Mouse (Mus musculus): Measurements from ENCODE around the gene Fzd10.

Fzd10 gene

DNA sequence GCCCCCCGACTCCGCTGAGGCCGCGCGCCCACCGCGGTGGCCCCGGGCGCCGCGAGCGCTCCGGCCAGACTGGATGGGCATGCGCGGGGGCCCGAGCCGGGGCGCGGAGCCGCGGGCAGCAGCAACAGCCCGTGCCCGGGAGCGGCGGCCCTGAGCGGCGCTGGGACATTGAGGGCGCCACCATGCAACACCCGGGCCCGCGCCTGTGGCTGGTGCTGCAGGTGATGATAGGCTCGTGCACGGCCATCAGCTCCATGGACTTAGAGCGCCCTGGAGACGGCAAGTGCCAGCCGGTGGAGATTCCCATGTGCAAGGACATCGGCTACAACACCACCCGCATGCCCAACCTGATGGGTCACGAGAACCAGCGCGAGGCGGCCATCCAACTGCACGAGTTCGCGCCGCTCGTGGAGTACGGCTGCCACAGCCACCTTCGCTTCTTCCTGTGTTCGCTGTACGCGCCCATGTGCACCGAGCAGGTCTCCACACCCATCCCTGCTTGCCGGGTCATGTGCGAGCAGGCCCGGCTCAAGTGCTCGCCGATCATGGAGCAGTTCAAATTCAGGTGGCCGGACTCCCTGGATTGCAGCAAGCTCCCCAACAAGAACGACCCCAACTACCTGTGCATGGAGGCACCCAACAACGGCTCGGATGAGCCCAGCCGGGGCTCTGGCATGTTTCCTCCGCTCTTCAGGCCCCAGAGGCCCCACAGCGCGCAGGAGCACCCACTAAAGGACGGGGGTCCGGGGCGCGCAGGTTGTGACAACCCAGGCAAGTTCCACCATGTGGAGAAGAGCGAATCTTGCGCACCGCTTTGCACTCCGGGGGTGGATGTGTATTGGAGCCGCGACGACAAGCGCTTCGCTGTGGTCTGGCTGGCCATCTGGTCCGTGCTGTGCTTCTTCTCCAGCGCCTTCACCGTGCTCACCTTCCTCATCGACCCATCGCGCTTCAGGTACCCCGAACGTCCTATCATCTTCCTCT lies 684 bp downstream of the Fzd10 start:
- no peak for DNase-seq (ENCODE audit: extremely low spot score, low read depth, low spot score)

- no peak for DNase-seq (ENCODE audit: extremely low spot score, low read depth, low spot score)
Measured at GRCm38 (mm10) chr5:128603693-128604092, 3.0 kb downstream of the Fzd10 start.

- DNase-seq (ENCODE audit: extremely low spot score, low read depth, low spot score) = no peak
Measured at GRCm38 (mm10) chr5:128606596-128606995, 6.0 kb downstream of the Fzd10 start.

- DNase-seq (ENCODE audit: extremely low spot score, low read depth, low spot score) = no peak
Measured at GRCm38 (mm10) chr5:128609091-128609490, 8.4 kb downstream of the Fzd10 start.

- no peak for DNase-seq (ENCODE audit: extremely low spot score, low read depth, low spot score)
Measured at GRCm38 (mm10) chr5:128617621-128618020, 17.0 kb downstream of the Fzd10 start.

- DNase-seq (ENCODE audit: extremely low spot score, low read depth, low spot score) = no peak
Measured at GRCm38 (mm10) chr5:128619987-128620386, 19.3 kb downstream of the Fzd10 start.

- no peak for DNase-seq (ENCODE audit: extremely low spot score, low read depth, low spot score)
Measured at GRCm38 (mm10) chr5:128620408-128620807, 19.8 kb downstream of the Fzd10 start.

- no peak for DNase-seq (ENCODE audit: extremely low spot score, low read depth, low spot score)
Measured at GRCm38 (mm10) chr5:128627763-128628162, 27.1 kb downstream of the Fzd10 start.

GRCm38 (mm10) chr5:128636648-128637047 lies 36.0 kb downstream of the Fzd10 start:
- no peak for DNase-seq (ENCODE audit: extremely low spot score, low read depth, low spot score)

DNA sequence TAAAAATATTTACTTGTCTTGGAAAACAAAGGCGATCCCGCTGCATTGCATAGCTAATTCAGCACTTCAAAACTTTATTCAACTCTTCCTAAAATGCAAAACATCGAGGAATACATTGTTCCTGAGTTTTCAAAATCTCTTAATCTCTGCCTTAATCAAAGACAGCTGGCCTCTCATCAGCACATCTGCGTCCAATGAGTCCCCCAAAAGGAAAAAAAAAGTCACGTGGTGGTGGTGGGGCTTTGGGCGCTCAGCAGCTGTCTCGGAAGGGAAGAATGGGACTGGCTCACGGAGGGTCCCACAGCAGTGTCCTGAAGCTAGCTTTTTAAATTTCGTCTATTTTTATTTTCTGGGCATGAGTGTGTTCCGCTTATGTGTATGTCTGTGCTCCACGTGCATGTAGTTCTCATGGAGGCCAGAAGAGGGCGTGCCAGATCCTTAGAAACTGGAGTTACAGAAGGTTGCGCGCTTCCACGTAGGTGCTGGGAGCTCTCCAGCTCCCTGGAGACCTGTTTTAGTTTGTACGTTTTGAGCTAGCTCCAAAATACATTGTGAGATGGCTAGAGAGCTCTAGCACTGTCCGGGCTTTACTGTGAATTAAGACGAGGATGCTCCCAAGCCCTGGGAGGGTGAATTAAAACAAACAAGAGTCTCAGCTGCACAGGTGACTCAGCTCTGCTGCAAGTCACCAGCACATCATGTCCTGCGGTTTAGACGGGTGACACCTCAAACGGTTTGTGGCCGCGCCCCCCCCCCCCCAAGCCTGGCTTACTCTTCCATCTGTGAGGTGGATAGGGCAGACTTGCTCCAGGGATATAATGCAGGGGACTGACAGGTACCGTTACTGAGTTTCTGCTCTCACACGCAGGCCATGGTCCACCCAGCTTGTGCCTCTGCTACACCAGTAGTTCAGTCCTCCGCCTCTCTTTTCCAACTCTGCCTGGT lies 36.7 kb downstream of the Fzd10 start:
- DNase-seq (ENCODE audit: extremely low spot score, low read depth, low spot score) = no peak

DNA sequence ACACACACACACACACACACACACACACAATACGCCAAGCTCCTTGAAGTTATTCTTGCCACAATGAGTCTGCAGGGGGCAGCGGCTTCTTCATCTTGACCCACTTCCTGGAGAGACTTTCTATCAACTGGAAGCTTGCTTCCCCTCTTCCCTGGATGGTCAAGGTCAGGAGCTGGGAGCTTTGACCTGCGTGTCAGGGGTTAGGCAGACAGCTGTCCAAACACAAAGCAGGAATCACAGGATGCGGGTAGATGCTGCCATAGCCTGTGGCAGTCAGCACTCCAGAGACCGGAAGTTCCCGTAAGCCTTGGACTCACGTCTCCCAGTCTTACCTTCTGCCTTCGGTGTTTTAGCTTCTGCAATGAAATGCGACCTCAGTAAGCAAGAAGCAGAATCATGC lies 38.1 kb downstream of the Fzd10 start:
- DNase-seq (ENCODE audit: extremely low spot score, low read depth, low spot score) = no peak

DNA sequence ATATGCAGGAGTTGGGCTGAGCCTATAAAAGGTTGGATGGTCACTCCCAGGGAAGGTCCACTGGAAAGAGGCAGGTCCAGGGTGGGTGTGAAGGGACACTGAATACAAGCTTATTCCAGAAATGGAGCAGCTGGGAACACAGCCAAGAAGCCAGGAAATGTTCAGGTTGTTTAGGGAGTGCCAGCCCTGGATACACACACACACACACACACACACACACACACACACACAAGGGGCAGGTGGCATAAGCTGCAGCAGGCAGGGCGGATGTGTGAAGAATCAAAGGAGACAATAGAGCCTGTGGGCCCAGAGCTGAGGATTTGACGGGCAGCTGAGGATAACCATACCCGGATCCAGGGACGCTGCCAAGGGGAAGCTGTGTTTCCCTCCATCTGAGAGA lies 42.4 kb downstream of the Fzd10 start:
- DNase-seq (ENCODE audit: extremely low spot score, low read depth, low spot score) = no peak

DNA sequence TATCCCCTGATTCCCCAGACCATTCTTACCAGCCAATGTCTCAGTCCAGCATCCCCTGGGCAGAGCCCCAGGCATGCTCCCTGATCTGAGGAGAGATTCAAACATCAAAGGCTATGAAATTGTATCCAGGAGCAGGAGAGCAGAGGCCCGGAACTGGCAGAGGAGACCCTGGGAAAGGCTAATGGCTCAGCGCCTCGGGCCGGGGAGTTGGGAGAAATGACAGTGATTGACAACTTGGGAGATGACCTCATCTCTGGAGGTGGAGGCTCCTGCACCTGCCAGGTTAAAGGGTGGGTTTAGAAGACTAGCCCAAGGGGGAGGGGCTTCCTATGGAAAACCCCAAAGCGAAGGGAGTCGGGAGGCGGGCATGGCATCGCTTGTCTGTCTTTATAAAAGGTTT lies 45.1 kb downstream of the Fzd10 start:
- no peak for DNase-seq (ENCODE audit: extremely low spot score, low read depth, low spot score)

- DNase-seq (ENCODE audit: extremely low spot score, low read depth, low spot score) = no peak
Measured at GRCm38 (mm10) chr5:128646286-128646685, 45.6 kb downstream of the Fzd10 start.

DNA sequence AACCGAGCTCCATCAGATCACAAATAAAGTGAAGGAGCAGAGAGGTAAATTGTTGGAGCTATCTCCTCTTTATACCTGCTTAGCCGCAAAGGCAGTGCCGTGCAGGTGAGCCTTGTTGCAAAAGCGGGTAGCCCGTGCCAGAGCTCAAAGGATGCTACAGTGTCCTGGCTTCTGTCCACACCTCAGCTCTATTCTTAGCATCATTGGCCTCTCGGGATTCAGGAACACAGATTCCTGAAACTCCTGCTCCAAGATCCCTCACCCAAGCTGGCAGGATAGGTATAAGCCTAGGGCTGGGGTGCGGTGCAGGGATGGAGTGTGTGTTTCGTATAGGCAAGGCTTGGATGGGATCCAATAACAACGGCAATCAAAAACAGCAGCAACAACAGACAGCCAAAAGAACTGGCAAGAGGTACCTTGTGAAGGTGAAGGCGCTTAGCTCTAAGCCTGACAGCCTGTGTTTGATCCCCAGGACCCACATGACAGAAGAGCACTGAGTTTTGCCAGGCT lies 46.6 kb downstream of the Fzd10 start:
- no peak for DNase-seq (ENCODE audit: extremely low spot score, low read depth, low spot score)

DNA sequence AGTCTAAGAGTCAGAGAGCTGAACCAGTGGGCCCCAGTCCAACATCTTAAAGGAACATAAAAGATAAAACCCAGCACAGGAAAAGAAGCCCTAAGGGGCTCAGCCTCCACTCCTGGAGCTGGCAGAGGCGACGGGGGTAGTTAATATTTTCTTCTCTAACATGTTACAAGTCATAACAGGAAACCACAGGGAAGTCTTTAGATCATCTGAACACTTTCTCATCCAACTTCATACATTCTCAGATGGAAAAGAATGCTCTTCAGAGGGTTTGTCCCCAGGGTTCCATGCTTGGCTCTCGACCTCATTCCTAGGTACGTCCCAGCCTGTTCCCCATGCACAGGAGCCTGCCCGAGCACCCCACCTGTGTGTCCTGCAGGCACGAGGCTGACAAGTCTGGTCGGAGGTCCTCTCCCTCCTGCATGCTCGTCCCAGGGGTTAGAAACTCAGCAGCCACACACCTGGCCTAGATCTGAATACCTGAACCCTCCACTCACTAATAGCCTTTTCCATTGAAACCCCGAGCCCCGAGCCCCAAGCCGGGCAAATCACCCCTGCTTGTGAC lies 48.8 kb downstream of the Fzd10 start:
- DNase-seq (ENCODE audit: extremely low spot score, low read depth, low spot score) = no peak
